Mouse (Mus musculus) hematopoietic stem cell, adult 5-6 weeks (primary cell): Measurements from ENCODE around the gene Msi2. TPM values are rescaled to one million over a fixed set of nuclear protein-coding genes. Genes with fewer than 3 reads are reported as not detected.

Experiments
- ATAC-seq, 2 experiments: fragments of 125-278 bp in 1 of 2; replicated peaks in 1 of 2; 2 replicates each; pipeline ENCODE4 v1.8.0; 2016 to 2017; ENCODE audit warnings: inconsistent platforms in 2 of 2, mild to moderate bottlenecking in 2 of 2, moderate number of reproducible peaks in 2 of 2, low read depth in 1 of 2, moderate TSS enrichment in 1 of 2; ENCODE audit not compliant: low FRiP score in 2 of 2, poor library complexity in 2 of 2, severe bottlenecking in 2 of 2, insufficient read depth in 1 of 2, low TSS enrichment in 1 of 2
- total RNA-seq: library from RNA; stranded (forward); fragments of 172-1452, 232-1000 nt; gene quantifications from 2 replicates; pipeline ENCODE4 v1.2.3, GENCODE M21; 2017

Gene Msi2
- total RNA-seq, 1 experiment from 2014 or later: 397 TPM

GRCm38 (mm10) chr11:88448571-88448970 is 269.7 kb downstream of the Msi2 start:
- no peak for ATAC-seq

- ATAC-seq: no peak
Measured at GRCm38 (mm10) chr11:88447350-88447749, 271.0 kb downstream of the Msi2 start.

DNA sequence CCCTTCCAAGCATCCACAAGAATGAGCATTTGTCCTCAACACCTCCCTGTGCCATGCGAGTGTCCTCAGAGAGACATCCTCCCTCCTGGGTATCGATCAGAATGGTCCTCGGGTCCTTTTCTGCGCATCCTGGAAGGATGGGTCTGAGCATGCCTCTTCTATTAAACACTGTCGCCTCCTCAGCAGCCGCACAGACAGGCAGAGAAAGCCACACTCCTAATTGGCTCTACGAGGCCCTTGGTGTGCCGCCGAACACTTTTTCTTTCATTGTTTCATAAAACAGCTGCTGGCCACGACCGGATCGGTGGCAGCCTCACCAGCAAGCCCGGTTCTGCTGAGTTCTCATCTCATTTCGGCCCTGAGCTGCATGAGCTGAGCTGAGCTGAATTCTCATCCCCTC is 274.4 kb downstream of the Msi2 start:
- ATAC-seq: no peak

- ATAC-seq: no peak
Measured at GRCm38 (mm10) chr11:88443291-88443690, 275.0 kb downstream of the Msi2 start.

- ATAC-seq: no peak
Measured at GRCm38 (mm10) chr11:88441871-88442740, 276.2 kb downstream of the Msi2 start.

GRCm38 (mm10) chr11:88438659-88439058 is 279.7 kb downstream of the Msi2 start:
- ATAC-seq: no peak

DNA sequence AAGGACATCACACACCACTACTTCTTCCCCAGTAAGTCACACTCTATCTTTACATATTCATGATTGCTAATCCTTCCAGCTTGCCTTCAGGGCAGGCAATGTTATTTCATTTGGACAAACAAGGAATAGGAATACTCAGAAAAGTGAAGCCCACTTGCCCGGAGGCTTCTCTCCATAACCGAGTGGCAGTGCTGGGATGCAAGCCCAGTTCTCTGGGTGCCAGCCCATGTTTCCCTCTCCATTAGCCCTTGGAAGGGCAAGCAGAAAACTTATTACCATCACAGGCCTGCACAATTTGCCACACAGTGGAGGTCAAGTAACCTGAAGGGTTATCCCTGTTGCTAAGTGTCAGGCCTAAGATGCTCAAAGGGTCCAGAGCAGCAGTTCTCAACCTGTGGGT is 281.7 kb downstream of the Msi2 start:
- no peak for ATAC-seq

DNA sequence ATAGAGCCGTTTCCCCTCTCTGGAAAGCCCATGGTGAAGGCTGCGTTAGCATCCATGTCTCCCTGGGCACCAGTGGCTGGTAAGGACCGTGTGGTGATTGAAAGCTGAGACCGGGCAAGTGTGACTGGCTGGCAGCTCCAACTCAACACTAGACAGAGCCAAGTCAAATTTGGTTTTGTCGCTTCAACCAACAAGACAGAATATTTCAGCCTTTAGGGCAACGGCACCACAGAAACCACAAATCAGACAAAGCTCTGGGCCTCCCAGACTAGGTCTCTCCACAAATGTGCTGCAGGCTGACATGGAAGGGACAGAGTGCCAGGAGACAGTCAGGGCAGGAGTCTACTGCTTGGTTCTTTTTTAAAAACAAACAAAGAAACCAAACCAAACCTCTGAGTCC is 282.8 kb downstream of the Msi2 start:
- no peak for ATAC-seq

GRCm38 (mm10) chr11:88431363-88432269 is 286.7 kb downstream of the Msi2 start:
- no peak for ATAC-seq

DNA sequence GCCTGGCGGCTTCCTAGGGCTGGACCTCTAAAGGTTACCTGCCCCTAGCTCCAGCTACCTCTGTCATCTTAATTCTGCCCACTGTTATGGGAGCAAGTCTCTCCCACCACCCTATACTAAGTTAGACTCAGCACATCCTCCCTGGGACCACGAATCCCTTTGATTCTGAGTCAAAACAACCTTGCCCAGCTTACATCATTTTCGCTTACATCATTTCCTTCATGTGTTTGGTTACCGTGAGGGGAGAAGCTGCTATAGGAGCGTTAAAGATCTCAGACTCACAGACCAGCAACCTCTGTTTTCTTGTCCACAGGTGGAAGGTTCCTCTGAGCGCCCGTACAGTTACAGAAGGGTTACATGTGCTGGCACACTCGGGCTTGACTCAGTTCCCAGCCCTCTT is 288.0 kb downstream of the Msi2 start:
- ATAC-seq: no peak

GRCm38 (mm10) chr11:88429680-88430079 is 288.6 kb downstream of the Msi2 start:
- ATAC-seq: no peak

GRCm38 (mm10) chr11:88425631-88426101 is 292.6 kb downstream of the Msi2 start:
- ATAC-seq: peak in 1 of 2 experiments; percentile 27; a peak in 1 of 4 replicates

GRCm38 (mm10) chr11:88424034-88424767 is 294.1 kb downstream of the Msi2 start:
- ATAC-seq: no peak

- no peak for ATAC-seq
Measured at GRCm38 (mm10) chr11:88421057-88421578, 297.2 kb downstream of the Msi2 start.

GRCm38 (mm10) chr11:88419657-88420366 is 298.5 kb downstream of the Msi2 start:
- peak in 1 of 2 experiments; percentile 26; a peak in 1 of 4 replicates for ATAC-seq

- no peak for ATAC-seq
Measured at GRCm38 (mm10) chr11:88419064-88419463, 299.2 kb downstream of the Msi2 start.
